Mouse (Mus musculus) T-helper 17 cell (primary cell): Measurements from ENCODE around the gene Mrpl34.

Source experiments
- in situ Hi-C, 2 experiments: fragments of 300-600 bp; cut with MboI, MseI; formaldehyde crosslinking; loops; 1 replicate in 1 of 2; 2 replicates in 1 of 2; pipeline ENCODE4 v1.15.1; 2025; ENCODE audit warnings: high pct_unique_total_duplicates in 2 of 2

Gene Mrpl34

DNA sequence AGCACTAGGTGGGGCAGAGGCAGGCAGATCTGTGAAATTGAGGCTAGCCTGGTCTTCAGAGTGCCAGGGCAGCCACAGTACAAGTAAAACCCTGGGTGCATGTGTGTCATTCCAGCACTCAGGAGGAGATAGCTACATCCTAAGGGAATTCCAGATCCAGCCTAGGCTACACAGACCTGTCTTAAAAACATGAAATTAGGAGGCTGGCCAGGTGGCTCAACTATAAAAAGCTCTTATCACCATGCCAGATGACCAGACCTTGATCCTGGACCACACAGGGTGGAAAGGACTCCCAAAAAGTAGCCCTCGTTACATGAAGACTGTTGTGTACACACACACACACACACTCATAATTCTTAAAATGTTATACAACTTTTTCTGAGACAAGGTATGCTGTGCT lies 3.2 kb downstream of the Mrpl34 start:
- in situ Hi-C loops = loop anchor here (5.0 to 10.0 kb wide), 2 partner anchors 96 to 673 kb away; partner anchors contain the start of gene Ocel1 (in 1 of the 2)

DNA sequence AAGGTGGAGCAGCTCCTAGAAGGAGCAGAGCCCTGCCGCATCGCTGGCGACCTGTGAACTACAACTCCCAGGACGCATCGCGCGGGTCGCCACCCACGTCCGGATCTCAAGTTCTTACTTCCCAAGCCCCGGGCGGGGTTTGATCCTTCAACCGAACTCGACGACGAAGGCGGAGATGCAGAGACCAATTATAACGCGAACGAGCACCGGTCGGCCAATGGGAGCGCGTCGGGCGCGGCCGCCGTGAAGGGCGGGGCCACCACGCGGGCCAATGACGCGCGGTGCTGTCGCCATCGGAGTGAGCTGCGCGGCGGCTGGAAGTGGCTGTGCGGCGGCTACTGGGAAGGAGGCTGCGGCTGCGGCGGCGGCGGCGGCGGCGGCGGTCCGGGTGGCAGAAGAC lies 4.2 kb downstream of the Mrpl34 start, which contains the start of gene Dda1:
Gene Dda1 (plus strand): TSS at position 284 of the 400 bp plus-strand sequence.
- in situ Hi-C loops = loop anchor here (5.0 to 10.0 kb wide), 2 partner anchors 97 to 674 kb away; partner anchors contain the start of gene Ocel1 (in 1 of the 2)

DNA sequence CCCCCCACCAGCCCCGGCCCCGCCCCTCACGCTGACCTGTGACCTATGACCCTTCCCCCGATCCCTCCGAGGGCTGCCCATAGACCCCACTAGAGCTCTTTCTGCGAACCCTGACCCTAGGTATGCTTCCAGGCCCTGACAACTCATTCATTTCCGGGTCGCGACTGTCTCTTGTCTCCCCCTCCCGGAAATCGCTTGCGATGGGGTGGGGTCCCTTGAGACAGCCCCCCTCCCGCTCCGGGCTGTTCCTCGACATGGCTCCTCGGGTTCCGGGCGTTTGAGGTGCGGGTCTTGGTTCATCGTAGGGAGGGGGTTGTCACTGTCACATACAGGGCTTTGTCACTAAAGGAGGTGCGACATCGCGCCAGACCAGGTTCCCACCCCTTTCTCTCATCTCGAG lies 4.7 kb downstream of the Mrpl34 start:
- in situ Hi-C loops = loop anchor here (5.0 to 10.0 kb wide), 2 partner anchors 97 to 675 kb away; partner anchors contain the start of gene Ocel1 (in 1 of the 2)

GRCm38 (mm10) chr8:71470146-71470912 lies 5.6 kb downstream of the Mrpl34 start:
- in situ Hi-C loops = no loop called here

- in situ Hi-C loops = no loop called here
Observed at GRCm38 (mm10) chr8:71470913-71471255, 6.1 kb downstream of the Mrpl34 start.

DNA sequence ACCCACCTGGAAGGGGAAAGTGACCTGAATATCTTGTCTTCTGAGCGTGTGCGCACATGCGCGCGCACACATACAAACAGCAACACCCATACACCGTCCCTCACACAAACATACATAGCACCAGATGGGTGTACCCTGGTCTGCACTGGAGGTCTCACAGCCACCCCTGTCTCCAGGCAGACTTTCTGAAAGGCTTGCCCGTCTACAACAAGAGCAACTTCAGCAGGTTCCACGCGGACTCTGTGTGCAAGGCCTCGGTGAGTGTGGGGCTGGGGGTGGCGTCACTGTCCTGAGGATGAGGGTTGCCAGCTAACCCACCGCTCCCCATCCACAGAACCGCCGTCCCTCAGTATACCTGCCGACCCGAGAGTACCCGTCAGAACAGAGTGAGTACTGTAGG lies 7.1 kb downstream of the Mrpl34 start:
- in situ Hi-C loops = no loop called here

DNA sequence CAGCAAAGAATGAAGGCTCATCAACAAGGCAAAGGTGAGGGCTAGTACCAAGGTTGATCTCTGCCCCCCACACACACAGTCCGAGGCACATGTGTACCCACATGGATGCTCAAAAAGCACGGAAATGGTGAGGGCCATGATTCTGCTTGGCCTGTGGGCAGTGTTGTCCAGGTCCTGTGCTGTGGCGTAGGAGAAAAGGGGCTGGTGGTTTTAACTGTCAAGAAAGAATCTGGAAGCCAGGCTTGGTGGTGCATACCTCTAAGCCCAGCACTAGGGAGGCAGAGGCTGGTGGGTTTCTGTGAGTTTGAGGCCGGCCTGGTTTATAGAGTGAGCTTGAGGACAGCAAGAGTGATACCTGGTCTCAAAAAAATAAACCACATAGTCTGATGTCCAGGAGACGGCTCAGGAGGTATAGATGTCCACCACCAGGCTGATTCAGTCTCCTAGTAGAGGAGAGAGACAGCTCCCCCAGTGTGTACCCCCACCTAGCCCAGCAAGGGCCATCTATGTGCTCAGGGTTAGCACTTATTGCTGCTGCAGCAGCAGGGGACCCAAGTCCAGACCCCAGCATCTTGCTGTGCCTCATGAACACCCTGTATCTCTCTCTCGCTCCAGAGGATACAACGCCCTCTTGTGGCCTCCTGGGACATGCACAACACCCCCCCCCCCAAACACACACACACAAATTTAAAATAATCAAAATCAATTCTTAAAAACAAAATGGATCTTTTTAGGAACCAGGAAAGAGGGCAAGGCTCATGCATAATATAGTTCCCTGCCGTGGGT lies 8.0 kb downstream of the Mrpl34 start:
- in situ Hi-C loops = no loop called here

- in situ Hi-C loops = no loop called here
Observed at GRCm38 (mm10) chr8:71474344-71474743, 9.6 kb downstream of the Mrpl34 start.

DNA sequence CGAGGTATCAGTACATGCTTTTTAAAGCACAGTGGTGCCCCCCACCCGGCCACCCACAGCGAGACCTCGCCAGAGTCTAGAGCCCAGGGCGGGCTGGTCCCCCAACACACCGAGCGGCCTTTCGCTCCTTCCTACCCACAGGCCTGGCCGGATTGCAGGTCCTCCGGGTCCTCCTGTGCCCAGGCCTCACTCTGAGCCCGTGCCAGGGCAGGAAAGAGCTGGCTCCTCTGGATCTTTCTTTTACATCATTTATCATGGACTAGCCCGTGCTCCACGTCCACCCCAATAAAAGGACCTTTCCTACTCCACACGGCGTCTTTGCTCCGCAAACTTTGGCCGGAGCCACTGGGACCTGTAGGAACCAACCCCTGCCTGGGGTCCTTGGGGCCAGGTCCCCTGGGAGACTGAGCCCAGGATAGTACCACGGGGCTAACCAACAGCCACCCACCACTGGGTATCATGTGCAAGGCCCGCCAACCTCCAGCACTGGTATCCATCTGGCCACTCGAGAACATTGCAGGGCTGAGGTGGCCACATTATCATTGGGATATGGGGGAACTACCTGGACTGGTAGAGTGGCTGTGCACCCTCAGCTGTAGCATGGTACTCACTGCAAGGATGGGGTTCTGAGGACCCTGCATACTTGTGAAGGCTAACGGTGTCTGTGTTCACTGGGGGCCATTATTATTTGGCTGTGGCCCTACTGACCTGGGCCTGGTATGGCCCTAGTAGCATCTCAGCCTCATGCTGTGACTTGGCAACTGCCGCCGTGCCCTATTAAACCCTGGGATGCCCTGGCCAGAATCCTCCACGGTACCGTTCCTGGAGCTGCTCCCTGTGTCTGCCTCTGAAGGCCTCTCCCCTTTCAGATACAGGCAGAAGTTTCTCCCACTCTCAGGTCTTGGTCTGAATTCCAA lies 10.3 kb downstream of the Mrpl34 start:
- in situ Hi-C loops = no loop called here

DNA sequence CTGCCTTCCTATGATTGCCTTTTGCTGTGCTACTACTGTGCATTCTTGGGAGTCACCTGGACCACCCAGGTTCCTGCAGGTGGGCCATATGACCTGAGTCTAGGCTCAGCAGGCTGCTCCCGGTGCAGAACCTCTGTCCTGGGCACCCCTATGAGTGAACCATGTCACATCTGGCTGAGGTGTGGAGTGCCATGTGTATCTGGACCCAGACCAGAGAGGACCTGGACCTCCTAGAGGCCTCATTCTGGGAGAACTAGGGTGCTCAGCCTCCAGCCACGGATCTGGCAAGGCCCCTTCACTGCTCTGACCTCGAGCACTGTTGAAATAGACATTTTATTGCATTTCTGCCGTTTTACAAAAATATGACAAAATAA lies 10.9 kb downstream of the Mrpl34 start:
- in situ Hi-C loops = no loop called here

- in situ Hi-C loops = no loop called here
Observed at GRCm38 (mm10) chr8:71476099-71476940, 11.6 kb downstream of the Mrpl34 start.

- in situ Hi-C loops = no loop called here
Observed at GRCm38 (mm10) chr8:71477196-71477845, 12.6 kb downstream of the Mrpl34 start.

DNA sequence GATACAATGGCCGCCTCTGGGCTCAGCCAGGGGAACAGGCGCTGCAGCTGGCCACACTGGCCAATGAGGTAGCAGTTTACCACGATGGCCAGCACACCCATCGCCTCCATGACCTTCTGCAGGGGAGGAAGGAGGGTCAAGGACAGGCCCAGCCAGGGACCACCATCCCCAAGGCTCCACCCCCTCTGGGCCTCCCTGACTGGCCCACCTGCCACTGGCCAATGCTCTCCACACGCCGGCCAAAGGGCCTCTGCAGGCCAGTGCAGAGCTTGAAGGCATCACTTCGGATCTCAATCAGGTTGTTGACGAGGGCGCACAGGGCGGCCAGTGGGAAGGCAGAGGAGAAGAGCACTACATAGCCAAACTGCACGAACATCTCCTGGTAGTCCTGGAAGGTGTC lies 14.2 kb downstream of the Mrpl34 start:
- in situ Hi-C loops = no loop called here

- in situ Hi-C loops = no loop called here
Observed at GRCm38 (mm10) chr8:71483932-71484331, 19.2 kb downstream of the Mrpl34 start.

DNA sequence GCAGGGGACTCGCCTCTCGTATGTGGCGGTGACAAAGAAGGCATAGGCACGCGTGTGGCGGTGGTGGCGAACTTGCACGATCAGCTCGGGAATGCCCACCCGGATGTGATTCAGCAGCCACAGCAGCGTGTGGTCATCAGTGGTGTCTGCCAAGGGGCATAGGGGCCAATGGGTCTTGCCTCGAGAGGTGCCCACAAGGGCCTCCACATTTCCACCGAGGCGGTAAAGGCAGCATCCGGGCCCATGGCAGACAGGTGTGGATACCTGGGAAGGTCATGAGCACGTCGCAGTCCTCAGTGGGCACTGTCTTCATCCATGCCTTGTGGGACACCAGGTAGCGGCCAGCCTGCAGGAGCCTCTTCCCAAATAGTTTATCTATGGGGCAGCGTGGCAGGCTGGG lies 20.0 kb downstream of the Mrpl34 start:
- in situ Hi-C loops = no loop called here

DNA sequence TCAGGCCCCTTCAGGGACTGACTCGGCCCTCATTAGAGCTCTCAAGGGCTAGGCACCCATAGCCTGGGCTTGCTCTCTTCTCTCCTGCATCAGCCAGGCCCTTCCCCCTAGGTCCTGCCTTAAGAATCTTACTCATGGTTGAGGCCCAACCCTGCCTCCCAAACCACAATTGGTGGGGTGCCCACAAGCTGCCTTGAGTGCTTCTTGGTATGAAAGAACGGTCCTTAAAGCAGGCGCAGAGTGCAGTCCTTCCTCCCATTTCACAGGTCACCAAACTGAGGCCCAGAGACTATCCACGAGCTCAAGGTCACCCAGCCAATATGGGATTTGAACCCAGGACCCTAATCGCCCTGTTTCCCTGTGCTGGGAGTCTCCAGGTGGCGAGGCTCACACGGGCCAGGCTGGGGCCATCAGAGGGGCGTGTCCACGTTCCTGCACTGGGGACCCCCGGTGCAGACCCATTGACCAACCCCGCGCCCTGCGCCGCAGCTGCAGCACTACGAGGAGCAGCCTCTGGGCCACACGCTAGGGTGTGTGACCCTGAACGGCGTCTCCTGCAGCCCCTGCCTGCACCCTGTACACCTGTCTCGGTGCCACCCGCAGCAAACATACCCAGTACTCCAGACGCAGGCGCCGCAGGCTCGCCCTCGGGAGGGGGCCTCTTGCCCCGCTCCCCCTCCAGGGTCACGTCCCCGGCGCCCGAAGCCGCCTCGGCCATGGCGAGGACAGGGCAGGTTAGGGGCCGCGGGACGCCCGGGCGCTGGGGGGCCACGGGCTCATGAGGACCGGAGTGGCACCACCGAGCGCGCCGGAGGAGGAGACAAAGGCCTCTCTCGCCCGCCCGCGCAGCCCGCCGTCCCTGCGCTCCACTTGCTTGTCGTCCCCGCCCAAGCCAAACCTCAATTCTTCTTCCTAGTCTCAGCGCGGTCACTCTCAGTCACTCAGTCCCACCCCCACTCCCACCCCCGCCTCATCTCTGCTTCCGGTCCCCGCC lies 20.7 kb downstream of the Mrpl34 start, which contains the start of gene Ano8:
Gene Ano8 (minus strand): TSS at position 822 of the 994 bp plus-strand sequence.
- in situ Hi-C loops = no loop called here

GRCm38 (mm10) chr8:71486136-71486529 lies 21.4 kb downstream of the Mrpl34 start:
- in situ Hi-C loops = no loop called here

GRCm38 (mm10) chr8:71487691-71488445 lies 23.1 kb downstream of the Mrpl34 start, which contains the start of gene Gtpbp3:
Gtpbp3 (plus strand) TSS chr8:71488103.
- in situ Hi-C loops = no loop called here
